Mouse (Mus musculus) urinary bladder, postnatal 4 days (tissue): ENCODE measurements around the gene Hip1.

ENCODE experiments used
- DNase-seq, 2 experiments: peaks; one replicate each; pipeline ENCODE4 v3.0.0; 2021 to 2022; ENCODE audit warnings: low spot score in 2 of 2

The Hip1 gene

GRCm38 (mm10) chr5:135531306-135531845 is 13.5 kb downstream of the Hip1 start:
- no peak for DNase-seq

DNA sequence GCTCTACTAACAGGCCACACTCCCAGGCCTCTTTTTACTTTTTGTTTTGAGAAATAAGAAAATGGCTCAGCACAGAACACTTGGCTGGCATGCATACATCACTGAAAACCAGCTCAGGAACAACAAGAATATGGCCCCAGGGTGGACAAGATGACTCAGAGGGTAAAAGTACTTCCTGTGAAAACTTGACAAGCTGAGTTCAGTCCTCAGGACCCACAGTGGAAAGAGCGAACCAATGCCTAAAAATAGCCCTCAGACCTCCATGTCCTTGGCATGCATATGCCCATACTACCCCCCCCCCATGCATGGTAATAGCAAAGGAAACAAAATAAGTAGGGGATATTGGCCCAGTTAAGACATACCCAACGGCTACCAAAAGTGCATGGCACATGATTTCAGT is 15.0 kb downstream of the Hip1 start:
- no peak for DNase-seq

GRCm38 (mm10) chr5:135529310-135529709 is 15.6 kb downstream of the Hip1 start:
- DNase-seq: no peak

GRCm38 (mm10) chr5:135527986-135528385 is 16.9 kb downstream of the Hip1 start:
- no peak for DNase-seq

DNA sequence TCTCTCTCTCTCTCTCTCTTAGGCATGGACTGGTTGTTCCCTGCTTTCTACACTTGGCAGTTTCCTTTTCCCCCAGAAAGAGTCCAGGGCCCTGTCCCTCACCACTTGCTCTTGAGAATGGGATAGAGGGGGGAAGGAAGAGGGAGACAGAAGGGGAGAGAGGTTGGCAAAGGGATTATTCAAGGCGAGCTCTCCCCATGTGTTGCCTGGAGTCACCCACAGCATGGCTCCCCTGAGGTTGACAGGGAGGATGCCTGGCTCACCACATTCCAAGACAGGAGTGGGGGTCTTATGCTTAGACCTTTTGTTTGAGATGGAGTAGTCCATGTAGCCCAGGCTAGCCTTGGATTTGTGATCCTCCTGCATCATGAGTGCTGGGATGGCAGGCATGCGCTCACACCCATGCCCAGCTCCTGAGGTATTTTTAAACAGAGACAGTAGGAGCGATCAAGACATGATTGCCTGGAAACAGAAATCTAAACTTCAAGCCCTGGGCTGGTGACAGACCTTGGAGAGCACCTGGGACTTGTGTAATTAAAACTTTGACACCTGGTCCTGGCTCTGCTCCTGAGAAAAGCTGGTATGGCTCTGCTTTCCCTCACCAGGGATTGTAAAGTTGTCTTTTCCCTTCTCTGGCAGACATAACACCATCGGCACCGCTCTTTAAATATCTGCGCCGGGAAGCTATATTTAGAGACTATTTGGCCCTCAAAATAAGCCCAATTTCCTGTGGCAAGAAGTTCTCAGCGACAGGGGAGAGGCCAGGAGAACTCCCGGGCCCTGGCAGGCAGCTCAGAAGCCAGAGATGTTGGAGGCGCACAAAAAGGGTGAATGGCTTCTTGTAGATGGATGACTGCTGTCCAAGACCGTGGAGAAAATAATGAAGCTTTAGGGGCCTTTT is 20.0 kb downstream of the Hip1 start:
- DNase-seq: no peak

- DNase-seq: no peak
These were observed 20.8 kb downstream of the Hip1 start for GRCm38 (mm10) chr5:135524087-135524486.

DNA sequence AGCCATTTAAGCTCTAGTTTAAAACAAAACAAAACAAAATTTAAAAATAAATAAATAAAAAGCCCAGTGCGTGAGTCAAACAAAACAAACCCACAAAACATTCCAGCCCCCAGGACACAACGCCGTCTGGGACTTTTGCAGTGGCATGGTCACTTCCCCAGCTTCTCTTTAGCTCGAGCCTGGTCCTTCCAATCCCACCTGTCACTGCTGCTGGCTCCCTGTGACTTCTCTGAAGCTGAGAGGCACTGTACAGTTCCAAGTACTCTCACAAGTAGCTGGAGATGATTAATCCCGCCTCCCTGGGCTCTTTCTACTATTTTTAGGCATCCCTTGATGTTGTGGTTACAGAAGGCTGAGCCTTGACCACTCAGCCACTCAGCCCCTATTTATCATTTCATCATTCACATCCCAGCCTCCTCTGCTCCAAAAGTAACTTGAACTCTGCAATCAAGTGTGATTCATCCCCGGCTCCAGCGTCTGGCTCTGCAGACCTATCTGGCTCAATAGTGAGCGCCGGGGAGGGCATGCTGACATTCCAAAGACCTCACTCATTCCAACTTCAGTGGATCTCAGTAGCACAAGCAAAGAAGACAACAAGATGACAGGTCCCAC is 22.7 kb downstream of the Hip1 start:
- DNase-seq: no peak

- DNase-seq: no peak
These were observed 27.5 kb downstream of the Hip1 start for GRCm38 (mm10) chr5:135517348-135517883.

GRCm38 (mm10) chr5:135513131-135513530 is 31.8 kb downstream of the Hip1 start:
- DNase-seq: no peak

GRCm38 (mm10) chr5:135511105-135511504 is 33.8 kb downstream of the Hip1 start:
- no peak for DNase-seq

DNA sequence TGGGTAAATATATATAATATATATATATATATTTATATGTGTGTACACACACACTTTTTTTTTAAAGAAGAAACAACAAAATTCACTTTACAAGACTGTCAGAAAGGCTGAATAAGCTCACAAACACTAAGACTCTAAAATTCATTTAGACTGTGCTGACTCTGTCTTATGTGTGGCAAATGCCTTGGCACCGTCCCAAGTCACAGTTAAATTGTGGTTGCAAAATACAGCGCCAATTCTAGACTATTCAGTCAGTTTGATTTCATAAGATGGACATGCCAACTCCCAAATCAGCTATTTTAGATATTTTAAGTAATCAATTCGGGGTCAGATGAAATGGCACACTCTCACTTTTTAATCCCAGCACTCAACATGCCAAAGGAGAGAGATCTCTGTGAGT is 36.6 kb downstream of the Hip1 start:
- DNase-seq: no peak

DNA sequence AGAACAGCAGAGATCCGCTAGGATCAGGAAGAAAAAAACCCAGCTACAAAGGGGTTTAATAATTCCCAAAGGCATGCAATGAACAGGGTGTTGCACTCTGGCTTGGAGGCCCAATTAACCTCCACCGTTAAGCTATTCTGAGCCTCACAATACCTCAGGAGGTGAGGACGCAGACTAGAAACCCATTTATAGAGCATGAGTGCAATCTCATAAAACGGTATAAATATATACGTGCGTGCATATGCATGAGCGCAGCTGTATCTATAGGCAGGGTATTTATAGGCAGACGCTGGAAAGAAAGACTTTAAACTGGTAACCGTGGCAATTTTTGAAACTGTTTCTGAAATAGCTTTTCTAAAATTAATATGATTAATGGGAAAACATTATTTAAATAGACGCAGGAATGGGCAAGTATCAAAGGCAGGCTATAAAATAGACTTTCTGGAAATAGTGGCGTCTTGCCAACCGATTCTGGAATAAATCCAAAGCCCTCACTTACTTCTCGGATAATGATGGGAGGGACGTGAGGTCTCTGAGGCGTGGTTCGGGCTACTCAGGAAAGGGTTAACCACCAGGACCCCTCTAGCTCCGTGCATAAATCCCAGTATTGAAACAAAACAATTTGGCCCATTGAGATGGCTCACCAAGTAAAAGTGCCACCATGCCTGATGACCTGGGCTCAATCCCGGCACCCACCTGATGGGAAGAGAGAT is 37.2 kb downstream of the Hip1 start:
- DNase-seq: no peak

DNA sequence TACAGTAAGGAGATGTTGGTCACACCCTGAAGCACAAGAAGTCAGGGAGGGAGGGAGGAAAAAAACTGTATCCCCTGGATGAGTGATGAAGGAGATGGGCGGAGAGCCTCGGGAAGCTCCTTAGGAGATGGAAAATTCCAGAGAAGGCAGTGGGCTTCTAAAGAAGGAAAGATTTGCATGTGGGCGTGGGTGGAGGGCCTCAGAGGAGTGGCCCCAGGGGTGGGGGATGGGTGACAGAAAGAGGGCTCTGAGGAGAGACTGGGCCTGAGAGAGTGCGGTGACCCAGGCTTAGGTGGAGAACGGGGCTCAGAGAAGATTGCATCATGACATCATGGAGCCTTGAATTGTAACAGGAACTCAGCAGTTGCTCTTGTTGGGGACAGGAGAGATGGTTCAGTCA is 39.5 kb downstream of the Hip1 start:
- DNase-seq: no peak

DNA sequence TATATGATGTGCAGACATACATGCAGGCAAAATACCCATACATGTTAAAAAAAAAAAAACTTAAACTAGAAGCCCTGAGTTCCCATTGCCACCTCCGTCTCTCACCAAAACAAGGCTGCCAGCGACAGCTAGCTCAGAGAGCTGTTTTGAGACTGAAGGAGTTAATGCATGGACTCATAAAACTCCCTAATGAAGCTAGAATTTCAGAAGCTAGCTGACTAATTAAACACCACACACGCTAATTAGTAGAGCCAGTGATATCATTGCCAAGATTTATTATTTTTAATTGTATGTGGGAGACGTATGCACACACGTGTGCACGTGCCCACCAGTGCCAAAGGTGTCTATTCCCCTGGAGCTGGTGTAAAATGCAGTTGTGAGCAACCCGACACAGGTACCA is 42.0 kb downstream of the Hip1 start:
- DNase-seq: no peak

DNA sequence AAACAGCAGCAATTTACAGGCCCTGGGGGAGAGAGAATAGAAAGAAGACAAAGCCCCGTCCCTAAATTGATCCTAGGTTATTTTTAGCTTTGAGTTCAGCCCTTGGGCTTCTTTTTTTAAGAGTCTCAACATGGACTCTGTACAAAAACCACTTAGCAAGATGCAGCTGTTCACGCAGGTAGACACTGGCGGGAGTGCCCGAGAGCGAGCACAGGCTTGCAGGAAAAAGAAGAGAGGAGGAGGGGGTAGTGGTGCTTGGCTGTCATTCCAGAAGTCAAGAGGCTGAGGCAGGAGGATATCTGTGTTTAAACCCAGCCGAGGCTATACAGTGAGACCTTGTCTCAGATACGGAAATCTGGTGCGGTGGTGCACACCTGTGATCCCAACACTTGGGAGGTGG is 42.9 kb downstream of the Hip1 start:
- DNase-seq: no peak

GRCm38 (mm10) chr5:135498914-135499313 is 46.0 kb downstream of the Hip1 start:
- no peak for DNase-seq

DNA sequence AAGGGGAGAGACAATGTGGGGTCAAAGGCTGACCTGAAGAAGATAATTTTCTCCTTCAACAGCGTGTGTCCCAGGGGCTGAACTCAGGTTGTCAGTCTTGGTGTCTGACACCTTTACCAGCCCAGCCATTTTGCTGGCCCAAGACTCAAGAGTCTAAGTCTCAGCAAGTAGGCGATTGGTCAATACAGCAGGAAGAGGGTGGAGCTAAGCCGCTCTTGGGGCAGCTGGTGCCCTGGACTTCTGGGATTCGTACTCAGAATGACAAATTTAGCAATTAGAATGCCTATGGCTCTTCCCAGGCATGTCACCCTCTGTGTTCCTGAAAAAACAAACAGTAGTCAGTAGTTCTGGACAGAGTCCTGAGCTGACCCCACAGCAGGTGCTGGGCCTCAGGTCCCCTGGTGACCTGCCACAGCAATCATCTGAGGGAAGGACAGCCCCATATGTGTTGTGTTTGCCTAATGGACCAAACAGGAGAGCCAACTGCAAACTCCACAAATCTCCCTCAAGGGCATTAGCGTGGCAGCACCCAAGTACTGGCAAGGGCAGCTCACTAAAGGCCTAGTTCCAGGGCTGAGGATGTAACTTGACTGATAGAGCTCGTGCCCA is 47.5 kb downstream of the Hip1 start:
- DNase-seq: no peak

DNA sequence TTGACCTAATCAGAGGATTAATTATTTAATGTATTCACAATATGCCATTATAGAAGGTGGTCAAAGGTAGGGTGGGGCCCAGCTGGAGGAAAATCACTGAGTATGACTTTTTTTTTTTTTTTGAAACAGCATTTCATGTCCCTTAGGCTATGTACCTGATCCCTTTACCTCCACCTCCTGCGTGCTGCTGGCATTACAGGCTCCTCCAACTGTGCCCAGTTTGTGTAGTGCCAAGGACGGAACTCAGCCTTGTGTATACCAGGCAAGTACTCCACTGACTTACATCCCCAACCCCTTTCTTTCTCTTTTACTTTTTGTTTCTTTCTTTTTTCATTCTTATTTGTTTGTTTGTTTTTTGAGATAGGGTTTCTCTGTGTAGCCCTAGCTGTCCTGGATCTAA is 48.4 kb downstream of the Hip1 start:
- DNase-seq: no peak

GRCm38 (mm10) chr5:135495471-135495870 is 49.4 kb downstream of the Hip1 start:
- no peak for DNase-seq

DNA sequence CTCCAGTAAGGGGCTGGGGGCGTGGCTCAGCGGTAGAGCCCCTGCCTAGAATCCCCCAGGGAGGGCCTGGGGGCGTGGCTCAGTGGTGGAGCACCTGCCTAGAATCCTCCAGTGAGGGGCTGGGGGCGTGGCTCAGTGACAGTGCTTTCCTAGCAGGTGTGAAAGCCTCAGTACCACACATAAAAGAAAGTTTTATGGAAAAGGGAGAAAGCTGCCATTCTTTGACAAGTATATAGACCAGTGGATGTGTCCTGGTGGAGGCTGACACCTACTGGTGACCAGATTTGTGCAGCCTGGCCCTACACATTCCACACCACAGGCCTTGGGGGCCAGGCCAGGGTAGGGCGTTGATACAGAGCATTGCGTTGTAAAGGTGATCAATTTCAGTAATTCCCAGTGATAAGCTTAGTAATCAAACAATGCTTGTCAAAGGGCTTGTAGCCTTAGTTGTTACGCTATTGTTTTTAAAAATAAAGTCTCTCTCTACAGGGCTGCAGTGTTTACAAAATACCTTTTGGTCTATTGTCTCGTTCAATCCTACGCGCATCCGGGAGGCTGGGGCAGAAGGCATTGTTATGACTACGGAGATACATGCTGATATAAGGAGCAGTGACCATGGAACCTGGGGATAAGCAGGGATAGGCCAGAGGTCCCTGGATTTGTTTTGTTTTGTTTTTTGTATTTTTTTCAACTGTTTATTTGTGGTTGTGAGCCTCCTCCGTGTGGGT is 50.6 kb downstream of the Hip1 start:
- no peak for DNase-seq

GRCm38 (mm10) chr5:135493095-135493494 is 51.8 kb downstream of the Hip1 start:
- DNase-seq: no peak
